Mouse (Mus musculus) layer of hippocampus, adult 9-11 months (tissue): ENCODE measurements around the gene Eif1ax.
A peak's percentile ranks its signal among the peaks of the same experiment; 100 is the strongest.
"Not testable (repeated sequence)": the region's sequence is repeated elsewhere in the genome, so short reads cannot be mapped to it uniquely, and the experiment has no call there.

ENCODE experiments used
- DNase-seq: peaks from one replicate; pipeline ENCODE4 v3.0.0; 2022

Eif1ax gene

DNA sequence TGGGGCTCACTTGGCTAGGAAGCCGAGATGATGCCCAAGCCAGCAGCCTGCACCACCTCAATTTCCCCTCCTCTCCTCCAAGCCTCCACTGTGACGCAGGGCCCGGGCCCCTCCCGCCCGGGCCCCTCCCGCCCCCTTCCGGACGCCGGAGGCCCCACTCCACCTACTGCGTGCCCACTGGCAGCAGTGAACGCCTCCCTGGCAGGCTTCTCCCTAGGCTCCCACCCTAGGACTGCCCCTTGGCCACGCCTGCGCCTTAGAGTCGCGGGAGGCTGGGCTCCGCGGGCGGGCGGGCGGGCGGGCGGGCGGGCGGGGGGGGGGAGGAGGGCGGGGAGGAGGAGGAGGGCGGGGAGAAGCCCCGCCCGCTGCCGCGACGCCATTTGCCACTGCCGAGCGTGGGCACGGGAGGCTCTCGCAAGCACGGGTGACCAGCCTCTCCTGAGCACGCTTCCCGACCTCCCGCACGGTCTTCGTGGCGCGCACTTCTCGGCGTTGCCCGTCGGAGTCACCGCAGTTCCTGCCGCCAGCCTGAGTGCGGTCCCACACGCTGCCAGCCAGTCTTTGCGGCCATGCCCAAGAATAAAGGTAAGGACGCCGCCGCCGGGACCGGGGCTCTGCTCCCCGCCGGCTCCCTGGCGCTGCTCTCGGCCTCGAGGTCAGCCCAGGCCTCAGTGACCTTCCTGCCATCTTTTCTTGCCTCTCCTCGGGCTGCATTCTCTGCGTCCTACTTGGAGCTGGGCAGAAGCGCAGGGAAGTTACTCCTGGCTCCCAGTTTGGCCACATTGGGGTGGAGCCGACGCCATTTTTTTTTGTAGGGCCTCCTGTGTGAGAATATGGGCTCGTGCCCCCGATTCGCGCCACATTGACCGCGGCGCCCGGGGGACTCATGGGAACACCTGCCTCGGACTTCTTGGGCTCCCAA lies at the start of gene Eif1ax:
Gene Eif1ax, plus strand, starts transcription at position 348 of the 922 bp plus-strand sequence.
- DNase-seq = peak; percentile 69

DNA sequence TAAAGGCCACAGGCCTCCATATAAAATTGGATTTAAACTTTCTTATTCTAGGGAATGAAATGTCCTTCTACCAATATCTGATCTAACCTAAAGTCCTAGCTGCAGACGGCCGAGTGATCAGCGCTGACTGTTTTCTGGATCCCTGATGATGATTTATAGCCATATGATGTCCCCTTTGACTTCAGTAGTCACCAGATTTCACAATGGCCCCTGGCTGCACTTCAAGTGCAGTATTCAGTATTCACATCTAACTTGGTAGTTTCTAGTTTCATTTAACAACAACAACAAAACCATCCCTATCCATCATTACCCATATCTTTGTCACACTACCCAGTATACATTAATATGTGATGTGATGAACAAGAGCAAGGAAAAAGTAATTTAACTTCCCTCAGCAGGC lies 7.5 kb upstream of the Eif1ax start:
- DNase-seq = no peak

DNA sequence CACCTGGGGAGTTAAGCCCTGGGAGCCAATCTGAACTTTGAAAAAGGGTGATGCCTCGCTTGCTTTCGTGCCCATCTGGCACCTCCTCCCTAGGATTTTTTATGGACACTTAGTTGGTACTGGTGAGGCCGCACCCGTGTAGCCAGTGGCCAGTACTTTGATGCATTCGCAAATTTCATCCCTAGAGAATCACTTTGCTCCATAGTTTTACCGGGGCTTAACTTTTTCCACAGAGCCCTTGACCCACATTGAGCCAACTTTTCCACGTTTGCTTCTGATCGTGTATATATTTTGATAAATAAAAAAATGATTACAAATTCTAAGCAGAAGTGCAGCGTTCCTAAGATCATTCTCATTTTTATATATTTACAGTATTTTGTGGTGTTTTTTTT lies 771 bp downstream of the Eif1ax start:
- no peak for DNase-seq

DNA sequence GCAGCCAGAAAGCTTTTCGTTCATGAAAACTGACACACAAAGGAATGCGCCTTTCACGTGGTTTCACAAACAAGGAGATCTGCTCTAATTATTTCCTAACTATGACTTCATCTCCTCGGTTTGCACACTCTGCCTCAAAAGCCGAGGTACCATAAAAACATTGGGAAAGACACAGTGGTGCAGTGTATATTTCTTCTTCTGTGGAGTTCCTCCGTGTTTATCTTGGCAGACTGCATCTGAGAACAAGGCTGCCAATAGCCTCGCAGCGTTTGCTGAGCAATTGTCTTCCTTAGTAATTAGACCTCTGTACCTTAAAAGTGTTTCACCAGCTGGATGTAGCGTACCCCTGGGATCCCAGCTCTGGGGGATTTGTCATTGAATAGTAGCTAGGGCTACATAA lies 15.1 kb downstream of the Eif1ax start:
- no peak for DNase-seq

DNA sequence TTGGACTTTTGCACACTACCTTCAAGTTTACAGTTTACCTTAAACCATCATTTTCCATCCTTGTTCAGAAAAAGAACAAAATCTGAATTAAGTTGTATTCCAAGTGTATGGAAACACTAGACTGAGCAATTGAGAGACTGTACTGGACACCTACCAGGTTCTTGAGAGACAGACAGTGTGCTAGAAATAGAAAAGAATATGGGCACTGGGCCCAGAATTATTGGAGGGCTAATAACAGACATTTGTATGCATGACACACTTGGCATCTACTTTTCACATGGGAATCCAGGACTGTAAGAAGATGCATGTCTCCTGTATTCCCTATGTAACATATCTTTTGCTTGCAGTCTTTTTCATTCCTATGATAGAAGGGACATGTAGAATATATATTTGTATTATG lies 17.0 kb downstream of the Eif1ax start:
- DNase-seq = no peak

DNA sequence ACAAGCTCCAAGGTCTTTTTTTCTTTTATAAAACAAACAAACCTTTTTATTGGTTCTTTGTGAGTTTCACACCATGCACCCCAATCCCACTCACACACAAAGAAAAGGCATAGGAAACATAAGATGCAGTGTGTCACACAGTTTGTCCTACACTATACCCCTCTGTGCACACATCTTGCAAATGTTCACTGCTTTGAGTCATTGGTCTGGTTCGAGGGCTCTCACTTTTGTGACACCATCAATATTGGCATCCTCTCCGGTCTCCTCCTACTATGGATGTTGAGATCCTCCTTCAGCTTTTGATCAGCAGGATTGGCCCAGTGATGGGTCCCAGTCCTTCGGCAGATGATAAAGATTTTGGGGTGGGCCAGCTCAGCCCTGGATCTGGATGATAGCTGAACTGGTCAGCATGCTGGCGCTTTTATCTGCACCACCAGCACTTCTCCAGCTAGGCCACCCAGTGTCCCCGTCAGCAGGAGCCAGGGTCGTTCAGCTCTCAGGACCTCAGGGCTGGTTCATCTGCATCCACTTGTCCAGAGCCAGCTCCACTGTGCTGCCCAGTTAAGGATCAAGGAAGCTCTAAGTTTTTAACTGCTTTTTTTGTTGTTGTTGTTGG lies 18.5 kb downstream of the Eif1ax start:
- no peak for DNase-seq

DNA sequence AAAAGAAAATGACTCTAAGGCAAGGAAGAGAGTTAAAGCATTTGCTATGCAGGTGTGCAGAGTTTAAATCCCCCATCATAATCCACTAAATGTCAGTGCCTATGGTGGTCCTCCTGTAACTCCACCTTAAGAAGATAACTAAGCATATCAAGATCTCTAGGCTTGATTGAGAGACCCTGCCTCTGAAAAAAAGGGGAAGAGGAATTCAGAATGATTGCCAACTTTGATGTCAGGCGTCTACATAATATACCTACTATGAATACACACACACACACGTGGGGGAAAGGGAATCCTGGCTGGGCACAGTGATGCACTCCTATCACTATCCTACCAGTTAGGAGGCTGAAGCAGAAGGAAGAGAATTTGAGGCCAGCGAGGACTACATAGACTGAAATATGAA lies 19.3 kb downstream of the Eif1ax start:
- DNase-seq = no peak

DNA sequence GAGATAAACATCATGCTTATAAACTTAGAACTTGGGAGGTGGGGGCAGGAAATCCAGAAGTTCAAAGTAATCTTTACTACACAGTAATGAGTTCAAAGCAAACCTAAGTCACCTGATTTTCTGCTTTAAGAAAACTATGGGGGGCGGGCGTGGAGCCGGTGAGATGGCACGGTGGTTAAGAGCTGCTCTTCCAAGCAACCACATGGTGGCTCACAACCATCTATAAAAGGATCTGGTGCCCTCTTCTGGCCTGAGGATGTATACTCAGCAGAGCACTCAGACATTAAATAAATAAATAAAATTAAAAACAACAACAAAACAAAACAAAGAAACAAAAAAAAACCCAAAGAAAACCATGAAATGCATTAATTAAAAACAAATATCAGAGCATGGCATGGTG lies 37.3 kb downstream of the Eif1ax start:
- peak; percentile 8 for DNase-seq

DNA sequence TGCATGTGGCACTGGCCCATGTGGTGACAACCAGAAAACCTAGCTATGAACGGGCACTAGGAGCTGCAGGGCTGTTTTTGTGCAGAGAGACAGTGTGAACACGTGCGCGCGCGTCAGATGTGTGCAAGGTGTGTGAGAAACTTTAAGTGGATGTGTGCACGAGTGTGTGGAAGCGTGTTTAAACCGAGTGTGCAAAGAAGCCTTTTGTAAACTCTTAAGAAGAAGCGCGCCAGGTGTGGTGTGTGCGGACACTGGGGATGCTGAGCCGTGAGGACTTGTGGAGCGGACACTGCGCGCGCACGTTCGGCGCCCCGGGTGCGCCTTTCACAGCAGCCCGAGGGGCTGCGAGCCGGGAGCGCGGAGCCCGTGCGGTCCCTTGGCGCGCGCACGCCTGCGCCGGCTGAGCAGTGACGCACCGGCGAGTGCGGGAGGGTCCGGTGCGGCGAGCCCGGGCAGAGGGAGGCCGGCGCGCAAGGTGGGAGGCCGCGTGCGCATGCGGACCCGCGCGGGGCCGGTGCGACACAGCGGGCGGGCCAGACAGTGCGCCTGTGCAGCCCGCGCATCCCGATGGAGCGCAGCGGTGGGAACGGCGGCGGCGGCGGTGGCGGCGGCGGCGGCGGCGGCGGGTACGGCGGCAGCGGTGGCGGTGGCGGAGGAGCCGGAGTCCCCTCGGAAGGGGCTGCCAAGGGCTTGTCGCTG lies 42.3 kb downstream of the Eif1ax start, which contains the start of gene Map7d2:
Gene Map7d2, plus strand, starts transcription at position 443 of the 699 bp plus-strand sequence.
- DNase-seq = peak; percentile 66

DNA sequence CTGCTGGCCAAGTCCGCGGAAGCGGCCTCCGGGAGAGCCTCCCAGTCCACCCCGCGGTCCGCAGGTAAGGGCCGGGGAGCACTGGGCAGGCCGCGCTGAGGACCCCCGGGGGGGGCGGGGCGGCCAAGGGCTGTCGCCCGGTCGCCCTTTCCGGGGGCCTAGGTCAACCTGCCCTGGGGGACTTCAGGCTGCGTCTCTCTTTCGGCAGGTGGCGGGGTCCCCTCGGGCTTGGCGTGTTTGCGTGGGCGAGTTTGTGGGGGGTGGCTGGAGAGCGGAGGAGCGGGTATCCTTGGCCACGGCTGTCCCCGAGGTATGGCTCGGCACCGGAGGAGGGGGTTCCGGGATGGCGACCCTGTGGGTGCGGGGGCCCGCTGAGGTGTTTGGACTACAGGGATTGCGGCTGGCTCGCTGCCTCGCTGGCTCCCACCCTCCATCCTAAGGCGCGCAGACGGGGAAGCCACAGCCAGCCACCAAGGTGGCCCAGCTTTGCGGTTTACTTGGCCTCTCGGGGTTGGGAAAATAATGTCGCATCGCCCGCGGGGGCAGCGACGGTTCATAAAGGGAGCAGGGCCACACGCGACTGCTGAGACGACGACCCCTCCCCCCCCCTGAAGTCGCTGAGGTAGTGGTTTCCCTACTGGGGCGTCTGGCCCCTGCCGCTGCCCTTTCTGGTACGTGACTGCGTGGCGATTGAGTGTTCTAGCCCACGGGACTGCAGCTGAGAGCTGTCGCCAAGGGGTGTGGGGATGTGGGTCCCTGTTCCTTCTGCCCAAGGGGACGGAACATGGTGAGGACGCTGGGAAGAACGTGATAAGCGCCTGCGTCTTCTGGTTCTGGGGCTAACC lies 43.1 kb downstream of the Eif1ax start:
- peak; percentile 4 for DNase-seq

DNA sequence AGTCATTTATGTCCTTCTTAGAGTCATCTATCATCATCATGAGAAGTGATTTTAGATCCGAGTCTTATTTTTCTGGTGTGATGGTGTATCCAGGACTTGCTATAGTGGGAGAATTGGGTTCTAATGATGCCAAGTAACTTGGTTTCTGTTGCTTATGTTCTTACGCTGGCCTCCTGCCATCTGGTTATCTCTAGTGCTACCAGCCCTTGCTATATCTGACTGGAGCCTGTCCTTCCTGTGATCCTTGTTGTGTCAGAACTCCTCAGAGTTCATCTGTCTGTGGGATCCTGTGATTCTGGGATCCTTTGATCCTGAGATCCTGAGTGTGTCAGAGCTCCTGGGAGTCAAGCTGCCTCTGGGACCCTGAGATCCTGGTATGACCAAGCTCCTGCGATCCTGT lies 58.5 kb downstream of the Eif1ax start:
- DNase-seq = not testable (repeated sequence)
